Comparison of ENCODE assay signal across 25 mouse cellular contexts in genomic region chr3:94964989-94965388, GRCm38 (mm10).
"Had no signal": no experiment of that assay in that cellular context is flagged by ENCODE, and none has a peak within 500 bp of the region (broad histone marks: within the 10 kb centered on the region; RNA-seq: fewer than 3 reads in every experiment).

No protein-coding gene starts in this region.

- H3K27ac ChIP-seq: heart, adult 2 months; heart, embryonic 13.5 days; heart, embryonic 15.5 days; hindbrain, embryonic 14.5 days; intestine, embryonic 15.5 days; kidney, embryonic 15.5 days; kidney, postnatal 0 days; limb, embryonic 13.5 days; limb, embryonic 15.5 days; liver, embryonic 12.5 days had no signal

- H3K4me2 ChIP-seq: heart, embryonic 11.5 days; heart, embryonic 13.5 days; heart, embryonic 15.5 days; hindbrain, embryonic 14.5 days; intestine, embryonic 15.5 days; kidney, embryonic 15.5 days; limb, embryonic 13.5 days; limb, embryonic 15.5 days; liver, embryonic 12.5 days had no signal

- H3K9ac ChIP-seq: heart, embryonic 13.5 days; heart, embryonic 15.5 days; hindbrain, embryonic 14.5 days; intestine, embryonic 15.5 days; kidney, embryonic 15.5 days; limb, embryonic 13.5 days; limb, embryonic 15.5 days; liver, embryonic 12.5 days had no signal

- H3K36me3 ChIP-seq: heart, embryonic 13.5 days; heart, embryonic 15.5 days; intestine, embryonic 15.5 days; kidney, embryonic 15.5 days; limb, embryonic 13.5 days; limb, embryonic 15.5 days; liver, embryonic 12.5 days had no signal

- ATAC-seq: hindbrain, embryonic 16.5 days; inflammation-experienced regulatory T-cells, adult 6 months; intestine, embryonic 15.5 days; intestine, postnatal 0 days; liver, embryonic 12.5 days had no signal

- H3K9me3 ChIP-seq: heart, embryonic 13.5 days; heart, embryonic 15.5 days; intestine, embryonic 15.5 days; kidney, embryonic 15.5 days; limb, embryonic 13.5 days; limb, embryonic 15.5 days; liver, embryonic 12.5 days had no signal

- DNase-seq: gastrocnemius, postnatal 14 days; gastrocnemius, postnatal 36 days; heart, adult 2 months; heart, postnatal 14 days; heart, postnatal 36 days; kidney, adult 18-20 months; kidney, adult 8-10 months; kidney, postnatal 14 days; kidney, postnatal 36 days; layer of hippocampus, adult 9-11 months; layer of hippocampus, postnatal 36 days; left cerebral cortex, postnatal 4 days had no signal

- H3K4me1 ChIP-seq: heart, embryonic 15.5 days; intestine, embryonic 15.5 days; limb, embryonic 13.5 days; limb, embryonic 15.5 days; liver, embryonic 12.5 days had no signal

- H3K27me3 ChIP-seq: heart, embryonic 13.5 days; heart, embryonic 15.5 days; intestine, embryonic 15.5 days; kidney, embryonic 15.5 days; limb, embryonic 13.5 days; limb, embryonic 15.5 days; liver, embryonic 12.5 days had no signal

- H3K4me3 ChIP-seq: heart, adult 2 months; heart, embryonic 13.5 days; heart, embryonic 15.5 days; intestine, embryonic 15.5 days; kidney, embryonic 15.5 days; limb, embryonic 13.5 days; limb, embryonic 15.5 days; liver, embryonic 12.5 days had no signal
